Mouse (Mus musculus) embryonic fibroblast, embryonic 13.5 days (primary cell): ENCODE results near the gene Adk.

Experiments
- CTCF ChIP-seq: IDR thresholded peaks from 2 replicates; pipeline ENCODE4 v1.5.1; 2011; ENCODE audit warnings: mild to moderate bottlenecking, control low read depth, low read length, moderate library complexity, borderline replicate concordance; ENCODE audit not compliant: insufficient read depth
- POLR2A ChIP-seq: IDR thresholded peaks from 2 replicates; pipeline ENCODE4 v1.6.1; 2011; ENCODE audit warnings: low read depth, mild to moderate bottlenecking, control low read depth, low read length, moderate library complexity

GRCm38 (mm10) chr14:21076501-21077194, 24.3 kb downstream of the Adk start:
- TF ChIP-seq POLR2A: no peak
- no peak for TF ChIP-seq CTCF
